In genomic region chr14:121446951-121447350, GRCm38 (mm10) we compare ENCODE assay signal across 7 mouse cellular contexts. TPM values are rescaled to one million over a fixed set of nuclear protein-coding genes. Genes with fewer than 3 reads are reported as not detected.
A peak's percentile ranks its signal among the peaks of the same experiment; 100 is the strongest.
DNase-seq lines count a peak whose midpoint lies in the region; ATAC-seq and TF ChIP-seq lines count a peak whose summit lies in the region.

No protein-coding gene starts in this region.

- H3K36me3 ChIP-seq in stomach, embryonic 14.5 days (ENCODE audit: control insufficient read depth, insufficient read depth, low read length), result no peaks in the 10 kb centered on the region
- no peaks in the 10 kb centered on the region for H3K36me3 ChIP-seq in stomach, postnatal 0 days (ENCODE audit: control insufficient read depth, insufficient read depth, low read length)
- H3K36me3 ChIP-seq in hindbrain, embryonic 10.5 days, result no peaks in the 10 kb centered on the region
- H3K36me3 ChIP-seq in midbrain, embryonic 13.5 days, result no peaks in the 10 kb centered on the region

- no peak for TF ChIP-seq EP300 in stomach, postnatal 0 days (optimal IDR thresholded peaks at IDR 0.05)

- 14% methylated on average over 9 of the region's 9 CpGs for WGBS in stomach, embryonic 14.5 days
- WGBS in stomach, postnatal 0 days, result 21% methylated on average over 9 of the region's 9 CpGs
- 14% methylated on average over 9 of the region's 9 CpGs for WGBS in hindbrain, embryonic 10.5 days
- 14% methylated on average over 9 of the region's 9 CpGs for WGBS in midbrain, embryonic 13.5 days

- no peak overlapping the region for H3K27ac ChIP-seq in stomach, embryonic 14.5 days (ENCODE audit: low read length)
- H3K27ac ChIP-seq in stomach, postnatal 0 days (replicated peaks), result no peak overlapping the region
- no peak overlapping the region for H3K27ac ChIP-seq in hindbrain, embryonic 10.5 days
- H3K27ac ChIP-seq in midbrain, embryonic 13.5 days, result no peak overlapping the region

- no peaks in the 10 kb centered on the region for H3K27me3 ChIP-seq in stomach, embryonic 14.5 days (ENCODE audit: control insufficient read depth, insufficient read depth, low read length)
- H3K27me3 ChIP-seq in stomach, postnatal 0 days (ENCODE audit: control insufficient read depth, insufficient read depth, low read length), result no peaks in the 10 kb centered on the region
- H3K27me3 ChIP-seq in hindbrain, embryonic 10.5 days (ENCODE audit: insufficient read depth, poor library complexity, severe bottlenecking), result no peaks in the 10 kb centered on the region
- 0 out of 2 replicates have a peak, but pooled peaks cover 7% of the 10 kb centered on the region for H3K27me3 ChIP-seq in midbrain, embryonic 13.5 days

- H3K9ac ChIP-seq in stomach, embryonic 14.5 days (replicated peaks; ENCODE audit: low read depth, low read length), result no peak overlapping the region
- H3K9ac ChIP-seq in stomach, postnatal 0 days (ENCODE audit: low read length), result no peak overlapping the region
- 0 out of 2 replicates have a peak overlapping the region, but pooled peaks have one; percentile 29 for H3K9ac ChIP-seq in midbrain, embryonic 13.5 days (replicated peaks)

- no peak for TF ChIP-seq CTCF in stomach, postnatal 0 days (IDR thresholded peaks at IDR 0.05; ENCODE audit: low read depth)

- DNase-seq in stomach, postnatal 0 days (ENCODE audit: low spot score), result no peak
- DNase-seq in embryo, embryonic 10 days (ENCODE audit: low spot score), result peak; percentile 73
- peak; percentile 61 for DNase-seq in hindbrain, embryonic 10.5 days (ENCODE audit: low spot score)
- DNase-seq in layer of hippocampus, postnatal 14 days (ENCODE audit: low spot score in 2 of 2), result no peak
- DNase-seq in natural killer cell, adult 2 months (ENCODE audit: low spot score in 2 of 2), result no peak

- no peak overlapping the region for H3K4me2 ChIP-seq in stomach, embryonic 14.5 days (replicated peaks; ENCODE audit: low read depth, low read length)
- H3K4me2 ChIP-seq in stomach, postnatal 0 days (replicated peaks; ENCODE audit: low read depth), result no peak overlapping the region
- H3K4me2 ChIP-seq in midbrain, embryonic 13.5 days (replicated peaks), result peak overlapping the region; percentile 54

- no peak overlapping the region for H3K4me3 ChIP-seq in stomach, embryonic 14.5 days (ENCODE audit: low read depth, low read length)
- H3K4me3 ChIP-seq in stomach, postnatal 0 days (ENCODE audit: low read depth, low read length), result no peak overlapping the region
- H3K4me3 ChIP-seq in hindbrain, embryonic 10.5 days, result peak overlapping the region; percentile 41
- H3K4me3 ChIP-seq in midbrain, embryonic 13.5 days (replicated peaks), result peak overlapping the region; percentile 28

- H3K4me1 ChIP-seq in stomach, embryonic 14.5 days (ENCODE audit: control insufficient read depth, insufficient read depth, low read length), result no peaks in the 10 kb centered on the region
- 0 out of 2 replicates have a peak, but pooled peaks cover 2% of the 10 kb centered on the region for H3K4me1 ChIP-seq in stomach, postnatal 0 days (replicated peaks; ENCODE audit: control insufficient read depth, insufficient read depth)
- H3K4me1 ChIP-seq in hindbrain, embryonic 10.5 days (replicated peaks), result peaks cover 17% of the 10 kb centered on the region; the same call in 1 of the 2 replicates
- H3K4me1 ChIP-seq in midbrain, embryonic 13.5 days (replicated peaks), result peaks cover 15% of the 10 kb centered on the region

- H3K9me3 ChIP-seq in stomach, embryonic 14.5 days (ENCODE audit: control insufficient read depth, low read depth, low read length), result no peaks in the 10 kb centered on the region
- no peaks in the 10 kb centered on the region for H3K9me3 ChIP-seq in stomach, postnatal 0 days (ENCODE audit: control insufficient read depth, low read length)
- H3K9me3 ChIP-seq in hindbrain, embryonic 10.5 days, result no peaks in the 10 kb centered on the region
- no peaks in the 10 kb centered on the region for H3K9me3 ChIP-seq in midbrain, embryonic 13.5 days

- ATAC-seq in stomach, embryonic 14.5 days (ENCODE audit: insufficient number of reproducible peaks, insufficient read depth, low FRiP score, low read depth), result peak; percentile 81; the same call in 1 of the 2 replicates
- no peak for ATAC-seq in stomach, postnatal 0 days (ENCODE audit: low FRiP score, low TSS enrichment)
- peak; percentile 93 for ATAC-seq in midbrain, embryonic 13.5 days

RNA-seq across cellular contexts. Expression of gene Slc15a1, which starts 58.1 kb away (rescaled TPM):
- 0.10 TPM in 1 of 2 replicates, not detected in the other for polyA plus RNA-seq in stomach, embryonic 14.5 days (2014; fragmentation: Nextera tagmentation; extraction: Ambion mirVana)
- polyA plus RNA-seq in stomach, postnatal 0 days (2015; fragmentation: Nextera tagmentation; extraction: Ambion mirVana), result 12.0 and 12.5 TPM in 2 replicates
- 0.05 and 0.12 TPM in 2 replicates for polyA plus RNA-seq in hindbrain, embryonic 10.5 days (2016; fragmentation: Nextera tagmentation; extraction: Ambion mirVana)
- 0.05 TPM in 1 of 2 replicates, not detected in the other for polyA plus RNA-seq in midbrain, embryonic 13.5 days (2015; fragmentation: Nextera tagmentation; extraction: Ambion mirVana)
- under 1 TPM in 1 of 2 experiments, not detected in 1; 0.17 TPM for total RNA-seq in layer of hippocampus, postnatal 14 days (2021)

Comparison
In these comparisons a context has a peak if more than half of its experiments do, and no peak if none do; other contexts are left out.
1. RNA of gene Slc15a1, which starts 58.1 kb away (polyA plus RNA-seq): 12.0 to 12.5 TPM in stomach, postnatal 0 days; 0.05 to 0.12 TPM in hindbrain, embryonic 10.5 days, 0.05 TPM in midbrain, embryonic 13.5 days and 0.10 TPM in stomach, embryonic 14.5 days; every median in the first group is over 10 times any median in the second.
2. H3K4me3 ChIP-seq: peak in hindbrain, embryonic 10.5 days (single experiment) and midbrain, embryonic 13.5 days (single experiment); none in stomach, embryonic 14.5 days (single experiment) and stomach, postnatal 0 days (single experiment).
3. DNase-seq: peak in embryo, embryonic 10 days (single experiment) and hindbrain, embryonic 10.5 days (single experiment); none in stomach, postnatal 0 days (single experiment), layer of hippocampus, postnatal 14 days (0 of 2) and natural killer cell, adult 2 months (0 of 2).